Mouse (Mus musculus) stomach, postnatal 0 days (tissue): ENCODE measurements at regions not wholly inside any gene's neighbourhood (a gene's known extent, or its start where the extent isn't known, plus 50 kb on each side); places are given as distances from the start of the nearest gene placed in this dataset.

Experiments
- ATAC-seq: fragments of 200-750 bp; cut with Nextera tagmentation; 2 replicates; pipeline ENCODE4 v1.8.0; 2017; ENCODE audit not compliant: low FRiP score, low TSS enrichment
- DNase-seq: peaks from one replicate; pipeline ENCODE4 v3.0.0-alpha.2; 2016; ENCODE audit warnings: low spot score
- H3K27ac ChIP-seq: fragments of 300-500 bp; sonication (generic); replicated peaks from 2 replicates; pipeline ENCODE4 v1.5.1; 2014; ENCODE audit warnings: mild to moderate bottlenecking, control low read depth
- H3K27me3 ChIP-seq: fragments of 300-500 bp; sonication (generic); 2 replicates; pipeline ENCODE4 v1.6.1; 2014; ENCODE audit warnings: low read length; ENCODE audit not compliant: control insufficient read depth, insufficient read depth
- H3K36me3 ChIP-seq: fragments of 300-500 bp; sonication (generic); 2 replicates; pipeline ENCODE4 v1.6.1; 2014; ENCODE audit warnings: low read length, mixed read lengths; ENCODE audit not compliant: control insufficient read depth, insufficient read depth
- H3K4me1 ChIP-seq: fragments of 300-500 bp; sonication (generic); replicated peaks from 2 replicates; pipeline ENCODE4 v1.6.1; 2014; ENCODE audit warnings: antibody characterized with exemption; ENCODE audit not compliant: control insufficient read depth, insufficient read depth
- H3K4me2 ChIP-seq: fragments of 300-500 bp; sonication (generic); replicated peaks from 2 replicates; pipeline ENCODE4 v1.6.1; 2014; ENCODE audit warnings: low read depth, mild to moderate bottlenecking, control low read depth, moderate library complexity
- H3K4me3 ChIP-seq: fragments of 300-500 bp; sonication (generic); 2 replicates; pipeline ENCODE4 v1.5.1; 2014; ENCODE audit warnings: low read depth, low read length, control low read depth
- H3K9ac ChIP-seq: fragments of 300-500 bp; sonication (generic); 2 replicates; pipeline ENCODE4 v1.6.1; 2014; ENCODE audit warnings: mild to moderate bottlenecking, low read length, control low read depth, mixed read lengths
- H3K9me3 ChIP-seq: fragments of 300-500 bp; sonication (generic); 2 replicates; pipeline ENCODE4 v1.6.1; 2016; ENCODE audit warnings: low read length; ENCODE audit not compliant: control insufficient read depth
- CTCF ChIP-seq: IDR thresholded peaks from 2 replicates; pipeline ENCODE4 v1.5.1; 2016; ENCODE audit warnings: antibody characterized with exemption, low read depth, mild to moderate bottlenecking, moderate library complexity
- EP300 ChIP-seq: optimal IDR thresholded peaks from 2 replicates; pipeline ENCODE3; 2016; ENCODE audit warnings: antibody characterized with exemption
- WGBS: fragments of 180-500 bp; shearing (Covaris S2); extraction: QIAGEN DNeasy Blood & Tissue Kit; methylation state at CpG from one replicate; pipeline ENCODE4 v1.1.7; 2014; 5-methylcytosine and 5-hydroxymethylcytosine counted together

- DNase-seq (no peak), ATAC-seq (no peak)
- H3K27me3 ChIP-seq = no peaks in the 10 kb centered on the region
- H3K4me1 ChIP-seq = no peaks in the 10 kb centered on the region
- no peak overlapping the region for H3K27ac ChIP-seq
- no peaks in the 10 kb centered on the region for H3K36me3 ChIP-seq
- H3K9me3 ChIP-seq = no peaks in the 10 kb centered on the region
- no peak overlapping the region for H3K9ac ChIP-seq
- no peak for TF ChIP-seq EP300
- TF ChIP-seq CTCF = no peak
- H3K4me3 ChIP-seq = no peak overlapping the region
- 50% methylated on average over 5 of the region's 5 CpGs for WGBS
- H3K4me2 ChIP-seq = no peak overlapping the region
Measured at GRCm38 (mm10) chr19:25971210-25971609, 299.0 kb downstream of the Dmrt2 start.

GRCm38 (mm10) chr19:25975202-25975601 is 303.0 kb downstream of the Dmrt2 start:
- TF ChIP-seq EP300 (no peak), CTCF (no peak)

GRCm38 (mm10) chr19:25980308-25980707 is 308.1 kb downstream of the Dmrt2 start:
- Histone ChIP-seq H3K36me3 (no peaks in the 10 kb centered on the region), H3K27ac (no peak overlapping the region), H3K9ac (no peak overlapping the region), H3K4me1 (no peaks in the 10 kb centered on the region), H3K9me3 (no peaks in the 10 kb centered on the region), H3K4me2 (no peak overlapping the region), H3K4me3 (no peak overlapping the region), H3K27me3 (no peaks in the 10 kb centered on the region)
- DNase-seq (no peak), ATAC-seq (no peak)
- WGBS = 64% methylated on average over 4 of the region's 4 CpGs
- TF ChIP-seq EP300 (no peak), CTCF (no peak)

More at GRCm38 (mm10) chr19:25975202-25975601, 303.0 kb downstream of the Dmrt2 start:
- Histone ChIP-seq H3K4me1 (no peaks in the 10 kb centered on the region), H3K4me3 (no peak overlapping the region), H3K9me3 (no peaks in the 10 kb centered on the region), H3K27me3 (no peaks in the 10 kb centered on the region), H3K9ac (no peak overlapping the region), H3K36me3 (no peaks in the 10 kb centered on the region), H3K27ac (no peak overlapping the region), H3K4me2 (no peak overlapping the region)
- no peak for DNase-seq
- ATAC-seq = no peak

- TF ChIP-seq EP300 (no peak), CTCF (no peak)
- H3K27me3 ChIP-seq = no peaks in the 10 kb centered on the region
- no peaks in the 10 kb centered on the region for H3K4me1 ChIP-seq
- no peaks in the 10 kb centered on the region for H3K36me3 ChIP-seq
- H3K9me3 ChIP-seq = no peaks in the 10 kb centered on the region
- H3K4me3 ChIP-seq = no peak overlapping the region
- no peak overlapping the region for H3K27ac ChIP-seq
- DNase-seq (no peak), ATAC-seq (no peak)
- H3K4me2 ChIP-seq = no peak overlapping the region
- H3K9ac ChIP-seq = no peak overlapping the region
- 32% methylated on average over 8 of the region's 8 CpGs for WGBS
Measured at GRCm38 (mm10) chr19:26014620-26015180, 342.5 kb downstream of the Dmrt2 start.

DNA sequence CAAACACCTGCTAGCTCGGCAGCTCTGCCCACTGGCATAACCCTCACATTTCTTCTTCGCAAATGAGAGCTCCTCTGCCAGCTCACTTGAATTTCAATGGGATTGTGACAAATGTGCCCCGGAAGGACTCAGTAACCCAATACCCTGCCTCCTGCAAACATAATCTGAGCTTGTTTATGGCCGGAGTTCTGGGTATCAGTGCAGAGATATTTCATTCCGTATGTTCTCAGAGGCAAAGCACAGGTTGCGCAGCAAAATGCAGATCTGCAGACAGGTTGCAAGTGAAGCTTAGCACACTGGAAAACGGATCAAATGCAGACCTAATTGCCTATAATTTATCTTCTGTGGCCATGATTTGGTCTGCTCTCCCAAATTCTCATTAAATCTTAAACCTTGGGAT is 348.9 kb downstream of the Dmrt2 start:
- ATAC-seq (no peak), DNase-seq (no peak)
- H3K36me3 ChIP-seq = no peaks in the 10 kb centered on the region
- H3K4me3 ChIP-seq = no peak overlapping the region
- TF ChIP-seq EP300 = no peak
- H3K4me2 ChIP-seq = no peak overlapping the region
- 55% methylated on average over 7 of the region's 7 CpGs for WGBS
- H3K27me3 ChIP-seq = no peaks in the 10 kb centered on the region
- no peak overlapping the region for H3K9ac ChIP-seq
- no peaks in the 10 kb centered on the region for H3K9me3 ChIP-seq
- no peak overlapping the region for H3K27ac ChIP-seq
- no peaks in the 10 kb centered on the region for H3K4me1 ChIP-seq

DNA sequence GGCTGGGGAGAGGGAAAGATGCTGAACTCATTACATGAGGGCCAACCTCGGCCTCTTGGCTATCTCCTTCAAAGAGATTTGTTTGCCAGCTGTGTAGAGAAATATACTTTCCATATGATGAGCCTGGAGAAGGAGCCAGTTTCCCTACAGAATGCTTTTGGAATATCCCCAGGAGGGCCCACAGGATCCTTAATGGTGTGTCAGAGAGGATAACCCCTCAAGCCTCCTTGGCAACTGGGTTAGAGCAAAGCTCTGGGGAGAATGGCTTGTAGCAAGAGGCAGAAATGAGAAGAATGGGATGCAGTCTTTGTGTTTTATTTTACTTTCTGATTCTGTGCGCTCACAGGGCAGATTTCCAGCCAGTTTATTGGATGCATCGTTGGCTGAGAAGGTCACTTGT is 353.9 kb downstream of the Dmrt2 start:
- Histone ChIP-seq H3K27me3 (no peaks in the 10 kb centered on the region), H3K4me2 (no peak overlapping the region), H3K36me3 (no peaks in the 10 kb centered on the region), H3K27ac (no peak overlapping the region), H3K4me3 (no peak overlapping the region), H3K9me3 (no peaks in the 10 kb centered on the region), H3K4me1 (no peaks in the 10 kb centered on the region), H3K9ac (no peak overlapping the region)
- TF ChIP-seq EP300 (no peak), CTCF (no peak)
- DNase-seq = no peak
- no peak for ATAC-seq
- 56% methylated on average over 3 of the region's 3 CpGs for WGBS
